Mouse (Mus musculus): Measurements from ENCODE around the gene Cacnb1. TPM values are rescaled to one million over a fixed set of nuclear protein-coding genes. Genes with fewer than 3 reads are reported as not detected.

Gene Cacnb1
- polyA plus RNA-seq, 1 experiment, result 163 TPM

DNA sequence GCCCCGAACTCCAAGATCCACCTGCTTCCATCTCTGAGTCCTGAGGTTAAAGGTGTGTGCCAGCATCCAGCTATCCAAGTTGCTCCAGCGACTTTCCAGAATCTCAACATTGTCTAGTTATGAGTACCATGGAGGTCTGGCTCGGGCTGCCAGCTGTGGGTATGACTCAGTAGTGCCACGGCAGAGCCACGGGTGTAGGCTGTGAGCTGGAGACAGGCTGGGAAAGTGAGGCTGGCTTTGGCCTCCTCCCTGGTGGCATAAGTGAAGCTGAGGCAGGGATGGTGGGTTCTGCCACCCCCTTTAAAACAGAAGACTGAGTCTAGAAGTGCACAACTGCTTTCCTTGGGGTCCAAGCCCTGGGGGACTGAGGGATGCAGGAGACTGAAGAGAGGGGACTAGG lies 11.2 kb upstream of the Cacnb1 start:
- H3K4me2 ChIP-seq (ENCODE audit: low read depth), result peak overlapping the region; percentile 15
- no peaks in the 10 kb centered on the region for H3K79me2 ChIP-seq (ENCODE audit: control insufficient read depth, insufficient read depth)
- H3ac ChIP-seq (ENCODE audit: control insufficient read depth, insufficient read length), result no peak overlapping the region
- H3K4me3 ChIP-seq, result no peak overlapping the region
- TF ChIP-seq MYOD1 (IDR thresholded peaks at IDR 0.05; ENCODE audit: control insufficient read depth in 1 of 3, insufficient read length in 2 of 3, low read depth in 2 of 3) (peak in 1 of 3 experiments; percentile 49), POLR2AphosphoS2 (IDR thresholded peaks at IDR 0.05; ENCODE audit: insufficient read length, low read depth) (no peak)
- no peaks in the 10 kb centered on the region for H3K27me3 ChIP-seq (ENCODE audit: control insufficient read depth, insufficient read depth, insufficient read length)
- peaks cover 20% of the 10 kb centered on the region for H3K36me3 ChIP-seq (ENCODE audit: control insufficient read depth, insufficient read depth)

GRCm38 (mm10) chr11:98031443-98031770 lies 8.6 kb upstream of the Cacnb1 start:
- Histone ChIP-seq H3K27me3 (ENCODE audit: control insufficient read depth, insufficient read depth, insufficient read length) (no peaks in the 10 kb centered on the region), H3K79me2 (ENCODE audit: control insufficient read depth, insufficient read depth) (peaks cover 21% of the 10 kb centered on the region), H3ac (ENCODE audit: control insufficient read depth, insufficient read length) (no peak overlapping the region), H3K4me2 (ENCODE audit: low read depth) (no peak overlapping the region), H3K36me3 (ENCODE audit: control insufficient read depth, insufficient read depth) (peaks cover 33% of the 10 kb centered on the region), H3K4me3 (no peak overlapping the region)
- TF ChIP-seq POLR2A (IDR thresholded peaks at IDR 0.05; ENCODE audit: insufficient read length, low read depth) (peak; percentile 51), REST (IDR thresholded peaks at IDR 0.05; ENCODE audit: insufficient read depth, insufficient read length) (no peak), POLR2AphosphoS2 (IDR thresholded peaks at IDR 0.05; ENCODE audit: insufficient read length, low read depth) (peak; percentile 85)

GRCm38 (mm10) chr11:98030701-98031442 lies 8.0 kb upstream of the Cacnb1 start:
- no peak for TF ChIP-seq TCF3 (IDR thresholded peaks at IDR 0.05; ENCODE audit: insufficient read length, low read depth)
- peak; percentile 41 for TF ChIP-seq POLR2A (IDR thresholded peaks at IDR 0.05; ENCODE audit: insufficient read length, low read depth)
- peak; percentile 57 for TF ChIP-seq POLR2AphosphoS2 (IDR thresholded peaks at IDR 0.05; ENCODE audit: insufficient read length, low read depth)
- no peak overlapping the region for H3ac ChIP-seq (ENCODE audit: control insufficient read depth, insufficient read length)
- H3K79me2 ChIP-seq (ENCODE audit: control insufficient read depth, insufficient read depth), result peaks cover 21% of the 10 kb centered on the region
- no peak overlapping the region for H3K4me3 ChIP-seq
- no peak overlapping the region for H3K4me2 ChIP-seq (ENCODE audit: low read depth)
- no peaks in the 10 kb centered on the region for H3K27me3 ChIP-seq (ENCODE audit: control insufficient read depth, insufficient read depth, insufficient read length)
- H3K36me3 ChIP-seq (ENCODE audit: control insufficient read depth, insufficient read depth), result peaks cover 33% of the 10 kb centered on the region

- peak overlapping the region; percentile 89 for H3K4me3 ChIP-seq
- no peaks in the 10 kb centered on the region for H3K27me3 ChIP-seq (ENCODE audit: control insufficient read depth, insufficient read depth, insufficient read length)
- H3ac ChIP-seq (ENCODE audit: control insufficient read depth, insufficient read length), result peak overlapping the region; percentile 79
- TF ChIP-seq POLR2A (IDR thresholded peaks at IDR 0.05; ENCODE audit: insufficient read length, low read depth), result no peak
- TF ChIP-seq TCF3 (IDR thresholded peaks at IDR 0.05; ENCODE audit: insufficient read length, low read depth), result no peak
- TF ChIP-seq TCF12 (IDR thresholded peaks at IDR 0.05; ENCODE audit: insufficient read depth, poor library complexity, severe bottlenecking), result no peak
- TF ChIP-seq SRF (IDR thresholded peaks at IDR 0.05; ENCODE audit: control insufficient read depth, insufficient read length, low read depth), result no peak
- TF ChIP-seq USF1 (IDR thresholded peaks at IDR 0.05; ENCODE audit: low read depth), result no peak
- no peak for TF ChIP-seq POLR2AphosphoS2 (IDR thresholded peaks at IDR 0.05; ENCODE audit: insufficient read length, low read depth)
- TF ChIP-seq REST (IDR thresholded peaks at IDR 0.05; ENCODE audit: insufficient read depth, insufficient read length), result no peak
- no peak for TF ChIP-seq E2F4 (IDR thresholded peaks at IDR 0.05; ENCODE audit: insufficient read depth)
- no peak for TF ChIP-seq MAX (IDR thresholded peaks at IDR 0.05; ENCODE audit: low read depth)
- no peak for TF ChIP-seq MYOG (IDR thresholded peaks at IDR 0.05; ENCODE audit: control insufficient read depth in 1 of 3, insufficient read depth in 1 of 3, insufficient read length in 2 of 3, low read depth in 2 of 3)
- TF ChIP-seq CEBPB (IDR thresholded peaks at IDR 0.05; ENCODE audit: insufficient read depth, poor library complexity, severe bottlenecking), result no peak
- no peak for TF ChIP-seq MYOD1 (IDR thresholded peaks at IDR 0.05; ENCODE audit: control insufficient read depth in 1 of 3, insufficient read length in 2 of 3, low read depth in 2 of 3)
- peaks cover 21% of the 10 kb centered on the region for H3K79me2 ChIP-seq (ENCODE audit: control insufficient read depth, insufficient read depth)
- peak overlapping the region; percentile 76 for H3K4me2 ChIP-seq (ENCODE audit: low read depth)
- peaks cover 33% of the 10 kb centered on the region for H3K36me3 ChIP-seq (ENCODE audit: control insufficient read depth, insufficient read depth)
These were observed 5.0 kb upstream of the Cacnb1 start for GRCm38 (mm10) chr11:98027785-98028184.

DNA sequence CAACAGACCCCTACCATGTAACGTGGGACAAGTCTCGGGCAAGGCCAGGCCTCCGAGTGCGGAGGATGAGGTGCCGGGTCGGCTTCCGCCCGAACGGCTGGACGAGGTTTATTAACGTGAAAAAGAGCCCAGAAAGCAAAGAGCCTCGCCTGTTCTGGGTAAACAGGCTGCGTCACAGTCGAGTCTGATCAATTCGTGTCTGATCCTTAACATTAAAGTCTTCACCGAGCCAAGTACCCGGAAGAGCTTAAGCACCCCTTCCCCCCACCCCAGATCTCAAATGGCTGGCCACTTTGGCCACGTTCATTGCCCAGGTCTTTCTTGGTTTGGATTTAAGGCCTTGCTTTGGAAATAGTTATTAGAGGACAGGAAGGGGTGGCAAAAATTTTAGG lies 4.5 kb upstream of the Cacnb1 start:
- Histone ChIP-seq H3ac (ENCODE audit: control insufficient read depth, insufficient read length) (peak overlapping the region; percentile 79), H3K36me3 (ENCODE audit: control insufficient read depth, insufficient read depth) (peaks cover 33% of the 10 kb centered on the region), H3K27me3 (ENCODE audit: control insufficient read depth, insufficient read depth, insufficient read length) (no peaks in the 10 kb centered on the region), H3K4me2 (ENCODE audit: low read depth) (peak overlapping the region; percentile 76), H3K4me3 (peak overlapping the region; percentile 89), H3K79me2 (ENCODE audit: control insufficient read depth, insufficient read depth) (peaks cover 21% of the 10 kb centered on the region)
- TF ChIP-seq MYOD1 (IDR thresholded peaks at IDR 0.05; ENCODE audit: control insufficient read depth in 1 of 3, insufficient read length in 2 of 3, low read depth in 2 of 3), result no peak
- no peak for TF ChIP-seq MYOG (IDR thresholded peaks at IDR 0.05; ENCODE audit: control insufficient read depth in 1 of 3, insufficient read depth in 1 of 3, insufficient read length in 2 of 3, low read depth in 2 of 3)
- no peak for TF ChIP-seq POLR2A (IDR thresholded peaks at IDR 0.05; ENCODE audit: insufficient read length, low read depth)
- no peak for TF ChIP-seq CEBPB (IDR thresholded peaks at IDR 0.05; ENCODE audit: insufficient read depth, poor library complexity, severe bottlenecking)
- no peak for TF ChIP-seq POLR2AphosphoS2 (IDR thresholded peaks at IDR 0.05; ENCODE audit: insufficient read length, low read depth)
- TF ChIP-seq SRF (IDR thresholded peaks at IDR 0.05; ENCODE audit: control insufficient read depth, insufficient read length, low read depth), result no peak
- no peak for TF ChIP-seq USF1 (IDR thresholded peaks at IDR 0.05; ENCODE audit: low read depth)
- TF ChIP-seq TCF3 (IDR thresholded peaks at IDR 0.05; ENCODE audit: insufficient read length, low read depth), result no peak
- no peak for TF ChIP-seq TCF12 (IDR thresholded peaks at IDR 0.05; ENCODE audit: insufficient read depth, poor library complexity, severe bottlenecking)
- no peak for TF ChIP-seq E2F4 (IDR thresholded peaks at IDR 0.05; ENCODE audit: insufficient read depth)
- TF ChIP-seq MAX (IDR thresholded peaks at IDR 0.05; ENCODE audit: low read depth), result no peak
- no peak for TF ChIP-seq REST (IDR thresholded peaks at IDR 0.05; ENCODE audit: insufficient read depth, insufficient read length)
